Mouse (Mus musculus): ENCODE data around the gene Ptprz1.
"Not testable (repeated sequence)": the region's sequence is repeated elsewhere in the genome, so short reads cannot be mapped to it uniquely, and the experiment has no call there.

The Ptprz1 gene

DNA sequence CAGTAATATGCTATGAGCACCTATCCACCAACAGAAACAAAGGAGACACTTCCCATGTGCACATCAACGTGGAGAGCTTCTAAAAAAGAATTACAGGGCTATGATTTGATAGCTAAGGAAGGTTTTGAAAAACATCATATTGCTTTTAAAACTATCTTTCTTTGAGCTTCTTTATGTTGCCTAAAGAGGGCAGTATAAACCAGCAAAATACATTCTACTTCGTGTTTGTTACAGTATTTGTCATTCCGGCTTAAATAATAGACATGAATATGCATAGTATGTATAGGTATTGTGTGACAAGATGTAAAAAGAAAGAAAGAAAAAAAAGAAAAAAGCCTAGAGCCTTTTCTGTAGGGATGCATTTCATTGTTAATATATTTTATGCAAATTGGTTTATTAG is 127.8 kb downstream of the Ptprz1 start:
- no peak for DNase-seq (ENCODE audit: low read depth in 1 of 2, low spot score in 2 of 2)

DNA sequence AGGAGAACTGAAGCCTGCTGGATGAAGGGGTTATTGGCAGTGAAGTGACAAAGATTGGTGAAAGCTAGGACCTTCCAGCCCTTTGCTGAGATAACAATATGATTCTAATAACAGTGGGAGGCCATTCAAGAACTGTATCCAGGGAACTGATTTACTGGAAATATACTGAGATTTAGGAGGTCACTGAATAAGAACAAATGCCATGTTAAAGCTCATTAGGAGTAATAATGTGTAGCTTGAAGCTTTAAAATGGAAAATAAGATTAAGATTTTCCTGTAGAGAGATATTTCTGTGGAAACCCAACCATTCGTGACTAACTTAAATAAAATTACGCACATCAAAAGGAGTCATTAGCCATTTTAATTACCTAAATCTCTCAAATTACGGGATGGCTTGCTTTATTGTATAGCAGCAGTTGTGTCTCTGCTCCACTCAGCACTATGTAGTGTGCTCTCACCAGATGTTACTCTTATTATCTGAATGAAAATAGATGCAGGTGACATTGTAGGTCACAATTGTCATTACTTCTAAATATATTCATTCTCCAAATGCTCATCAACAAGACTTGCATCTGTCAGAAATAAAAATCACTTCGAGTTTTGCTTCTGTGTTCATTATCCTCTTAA is 139.8 kb downstream of the Ptprz1 start:
- DNase-seq (ENCODE audit: low read depth in 1 of 2, low spot score in 2 of 2), result no peak

DNA sequence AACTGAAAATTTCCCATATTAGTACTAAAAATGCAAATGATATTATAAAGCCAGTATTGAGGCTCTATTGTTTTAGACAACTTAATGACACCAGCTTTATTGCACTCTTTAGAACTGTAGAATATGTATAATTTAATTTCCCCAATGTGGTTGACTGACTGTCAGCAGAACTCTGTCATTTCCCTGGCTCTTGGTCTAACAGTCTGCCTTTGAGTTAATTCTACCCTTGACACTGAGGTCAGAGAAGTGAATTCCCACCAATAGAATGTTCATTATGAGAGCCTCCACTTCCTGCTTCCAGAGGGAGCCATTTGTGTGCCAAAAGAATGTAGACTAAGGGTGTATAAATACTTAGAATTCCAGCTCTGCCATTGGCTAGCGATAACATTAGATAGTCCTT is 152.9 kb downstream of the Ptprz1 start:
- DNase-seq (ENCODE audit: low read depth in 1 of 2, low spot score in 2 of 2), result no peak

DNA sequence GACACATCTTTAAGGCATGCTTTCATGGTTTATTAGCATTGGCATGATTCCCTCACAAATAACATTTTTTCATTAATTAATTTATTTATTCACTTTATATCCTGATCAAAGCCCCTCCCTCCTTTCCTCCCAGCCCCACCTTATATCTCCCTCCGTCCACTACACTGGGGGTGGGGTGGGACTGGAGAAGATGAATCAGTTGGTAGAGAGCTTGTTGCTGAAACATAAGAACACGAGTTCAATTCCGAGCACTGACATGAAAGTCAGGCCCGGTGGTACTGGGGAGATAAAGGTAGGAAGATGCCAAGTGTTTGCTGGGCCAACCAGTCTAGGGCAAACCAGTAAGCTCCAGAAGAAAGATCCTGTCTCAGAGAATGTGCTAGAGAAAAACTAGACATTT is 173.5 kb downstream of the Ptprz1 start:
- no peak for DNase-seq (ENCODE audit: low read depth in 1 of 2, low spot score in 2 of 2)

DNA sequence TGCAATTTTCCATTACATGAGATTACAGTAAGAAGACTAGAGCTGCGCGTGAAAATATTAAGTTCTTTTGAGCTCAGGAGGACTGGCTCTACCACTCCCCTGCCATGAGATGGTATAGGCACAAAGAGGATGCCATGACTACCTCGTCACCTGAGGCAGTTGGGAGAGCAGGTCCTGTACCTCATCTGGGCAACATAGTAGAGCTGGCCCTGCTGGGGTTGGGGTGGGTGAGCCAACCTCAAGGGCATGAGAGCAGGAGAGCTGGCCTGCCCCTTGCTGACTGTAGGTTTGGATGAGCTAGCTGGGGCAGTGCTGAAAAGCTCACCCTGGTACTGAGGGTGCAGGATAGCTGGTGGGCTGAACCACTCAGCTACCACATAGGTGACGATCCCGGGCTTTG is 180.4 kb downstream of the Ptprz1 start:
- no peak for DNase-seq (ENCODE audit: low read depth in 1 of 2, low spot score in 2 of 2)

DNA sequence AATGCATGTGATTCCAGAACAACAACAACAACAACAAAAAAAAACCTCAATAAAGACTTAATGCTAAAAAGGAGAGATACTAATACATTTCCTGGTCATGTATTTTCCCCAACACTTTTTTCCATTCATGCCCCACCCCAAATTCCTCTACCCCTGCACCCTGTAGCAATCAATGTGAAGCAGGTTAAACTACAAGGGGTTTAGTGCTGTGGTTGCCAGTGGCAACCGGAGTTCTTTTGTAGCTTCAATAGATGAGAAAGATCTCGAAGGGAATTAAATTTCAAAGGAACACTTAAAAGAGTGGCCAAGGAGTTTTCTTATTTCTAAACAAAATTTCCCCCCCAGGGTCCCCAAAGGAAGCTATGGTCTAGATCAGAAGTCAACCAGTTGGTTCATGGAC is 200.8 kb downstream of the Ptprz1 start:
- no peak for DNase-seq (ENCODE audit: low read depth in 1 of 2, low spot score in 2 of 2)

DNA sequence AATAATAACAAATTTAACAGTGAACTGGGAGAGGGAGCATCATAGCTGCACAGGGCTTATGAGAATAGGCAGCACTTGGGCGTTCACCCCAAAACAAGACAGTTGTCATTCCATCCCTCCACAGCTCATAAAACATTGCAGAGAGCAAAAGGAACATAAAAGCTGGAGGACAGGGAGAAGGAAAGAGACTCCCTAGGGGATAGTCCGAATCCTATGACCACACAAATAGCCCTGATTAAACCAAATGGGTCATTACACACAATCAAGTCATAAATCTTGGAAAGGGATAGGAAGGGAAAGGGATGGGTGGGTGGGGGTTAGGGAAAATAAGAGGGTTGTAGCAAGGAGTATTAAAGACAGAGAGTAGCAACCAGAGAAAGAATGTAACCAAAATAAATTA is 203.0 kb downstream of the Ptprz1 start:
- no peak for DNase-seq (ENCODE audit: low read depth in 1 of 2, low spot score in 2 of 2)

DNA sequence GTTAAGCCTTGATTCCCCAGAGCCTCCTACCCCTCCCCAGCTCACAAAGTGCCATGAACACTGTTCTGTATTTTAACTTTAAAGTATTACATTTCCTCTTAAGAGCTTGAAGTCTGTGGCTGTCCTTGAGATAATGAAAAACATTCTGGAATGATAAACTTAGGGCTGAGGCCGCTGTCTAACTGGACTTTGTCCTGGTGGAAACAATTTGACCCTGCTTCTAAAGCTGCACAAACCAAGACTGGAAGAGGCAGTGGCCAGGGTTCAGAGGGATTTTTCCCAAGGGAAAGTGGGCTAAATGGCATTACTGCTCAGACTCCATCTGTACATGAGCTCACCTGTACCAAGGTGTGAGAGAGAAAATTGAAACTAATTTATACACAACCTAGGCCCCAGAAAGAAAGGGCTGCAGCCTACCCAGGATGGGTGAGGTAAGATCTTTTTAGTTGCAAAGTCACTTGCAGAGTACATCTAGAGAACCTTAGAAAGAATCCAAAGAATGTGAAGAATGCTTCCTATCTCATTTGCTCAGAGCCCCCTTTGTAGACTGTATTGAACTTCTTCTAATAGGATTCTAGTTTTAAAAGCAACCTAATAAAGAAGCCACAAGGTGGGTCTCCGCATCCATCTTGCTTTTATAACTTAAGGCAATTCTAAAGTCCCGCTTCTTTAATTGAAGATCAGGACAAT is 204.8 kb downstream of the Ptprz1 start:
- no peak for DNase-seq (ENCODE audit: low read depth in 1 of 2, low spot score in 2 of 2)

DNA sequence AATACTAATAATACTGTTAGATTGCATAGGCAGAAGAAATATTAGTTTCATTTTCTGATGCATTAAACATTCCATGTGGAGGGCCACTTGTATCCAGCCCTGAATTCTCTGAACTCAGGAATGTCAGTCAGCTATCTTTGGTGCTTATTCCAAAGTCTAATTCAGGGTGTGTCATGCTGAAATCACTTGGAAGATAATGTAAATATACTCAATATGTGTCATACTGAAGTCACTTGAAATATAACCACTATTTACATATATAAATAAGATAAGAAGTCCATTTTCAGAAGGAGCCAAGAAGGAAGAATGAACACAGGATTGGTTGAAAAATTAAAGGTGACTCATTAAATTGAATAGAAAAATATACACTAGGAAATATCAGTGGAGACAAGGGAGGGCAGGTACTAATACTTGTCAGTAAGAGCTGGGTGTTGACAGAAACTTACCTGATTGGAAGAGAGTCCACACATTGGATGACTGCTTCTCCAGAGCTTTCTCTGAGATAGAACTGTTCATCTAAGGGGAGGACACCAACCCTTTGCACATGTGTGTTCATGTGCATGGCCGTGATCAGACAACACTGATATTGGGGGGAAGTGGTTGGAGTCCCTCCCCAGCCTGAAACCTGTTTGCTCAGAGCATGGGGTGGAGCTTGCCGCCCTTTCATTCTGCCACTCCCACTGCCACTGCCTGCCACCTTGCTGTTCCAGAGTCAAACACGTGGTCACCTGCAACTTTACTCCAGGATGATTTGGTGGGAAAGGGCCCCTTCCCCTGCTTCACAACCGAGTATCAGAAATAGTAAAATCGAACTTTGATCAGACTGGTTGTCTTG is 209.5 kb downstream of the Ptprz1 start:
- no peak for DNase-seq (ENCODE audit: low read depth in 1 of 2, low spot score in 2 of 2)

DNA sequence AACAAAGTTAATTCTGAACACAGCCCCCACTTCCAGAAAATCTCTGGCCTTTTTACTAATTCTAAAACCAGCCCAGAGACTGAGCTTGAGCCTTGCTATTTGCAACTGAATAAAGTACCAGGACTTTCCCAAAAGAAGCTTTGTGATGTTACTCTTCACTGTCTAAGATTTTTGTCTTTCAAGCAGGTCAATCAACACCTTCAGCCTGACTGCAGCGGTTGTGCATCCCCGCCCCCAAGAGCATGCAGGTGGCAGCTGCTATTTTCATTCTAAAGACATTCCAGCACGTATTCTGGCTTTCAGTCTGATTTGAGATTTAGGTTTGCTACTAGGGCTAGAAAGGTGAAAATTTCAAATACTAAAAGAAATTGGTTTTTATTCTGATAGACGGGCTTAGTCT is 214.0 kb downstream of the Ptprz1 start:
- DNase-seq (ENCODE audit: low read depth in 1 of 2, low spot score in 2 of 2), result not testable (repeated sequence)

DNA sequence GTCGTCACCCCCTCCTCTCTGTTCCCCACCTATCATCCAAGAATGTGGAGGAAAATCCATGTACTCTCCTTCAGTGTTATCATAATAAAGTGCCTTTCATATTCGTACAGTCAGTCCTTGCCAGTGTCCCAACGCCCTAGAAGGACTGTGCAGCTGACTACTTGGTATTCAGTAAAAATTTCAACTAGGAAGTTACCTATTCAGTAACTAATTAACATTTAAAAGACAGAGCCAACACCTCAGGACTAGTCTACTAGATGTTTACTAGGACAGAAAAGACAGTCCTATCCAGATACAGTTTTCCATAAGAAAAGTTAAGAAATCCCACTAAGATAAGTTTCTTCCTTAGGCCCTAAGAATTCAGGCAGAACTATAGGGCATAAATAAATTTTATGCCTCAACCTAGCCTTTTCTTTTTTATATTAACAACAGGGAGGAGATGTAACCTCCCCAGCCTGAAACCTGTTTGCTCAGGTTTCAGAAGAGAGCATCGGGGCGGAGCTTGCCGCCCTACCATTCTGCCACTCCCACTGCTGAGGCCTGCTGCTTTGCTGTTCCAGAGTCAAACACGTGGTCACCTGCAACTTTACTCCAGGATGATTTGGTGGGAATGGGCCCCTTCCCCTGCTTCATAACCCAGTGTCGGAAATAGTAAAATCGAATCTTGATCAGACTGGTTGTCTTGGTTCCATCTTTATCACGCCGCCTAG is 215.2 kb downstream of the Ptprz1 start:
- DNase-seq (ENCODE audit: low read depth in 1 of 2, low spot score in 2 of 2), result not testable (repeated sequence)
